Mouse (Mus musculus) E14TG2a.4 (cell line): ENCODE measurements at regions not wholly inside any gene's neighbourhood (a gene's known extent, or its start where the extent isn't known, plus 50 kb on each side); places are given as distances from the start of the nearest gene placed in this dataset.

Experiments
- H3K27me3 ChIP-seq: 2 replicates; pipeline ENCODE4 v1.6.1; 2014; ENCODE audit warnings: low read length, control low read depth; ENCODE audit not compliant: insufficient read depth
- H3K36me3 ChIP-seq: 2 replicates; pipeline ENCODE4 v1.6.1; 2014; ENCODE audit warnings: low read length, control low read depth; ENCODE audit not compliant: insufficient read depth
- H3K4me1 ChIP-seq: replicated peaks from 2 replicates; pipeline ENCODE4 v1.6.1; 2014; ENCODE audit warnings: low read depth, low read length, control low read depth
- H3K4me3 ChIP-seq: replicated peaks from 2 replicates; pipeline ENCODE4 v1.5.1; 2014; ENCODE audit warnings: mild to moderate bottlenecking, low read length
- H3K9me3 ChIP-seq: 2 replicates; pipeline ENCODE4 v1.6.1; 2014; ENCODE audit warnings: low read length, control low read depth
- CTCF ChIP-seq: conservative IDR thresholded peaks from 2 replicates; pipeline ENCODE4 v1.5.1; 2014; ENCODE audit warnings: low read length
- NANOG ChIP-seq: IDR thresholded peaks from 2 replicates; pipeline ENCODE4 v1.6.1; 2014; ENCODE audit warnings: borderline replicate concordance, low read length, mixed read lengths
- POU5F1 ChIP-seq: IDR thresholded peaks from 2 replicates; pipeline ENCODE4 v1.6.1; 2014; ENCODE audit warnings: low read length, borderline replicate concordance

- Histone ChIP-seq H3K27me3 (peaks cover 50% of the 10 kb centered on the region), H3K9me3 (peaks cover 11% of the 10 kb centered on the region; the same call in 1 of the 2 replicates), H3K36me3 (no peaks in the 10 kb centered on the region), H3K4me1 (peaks cover 25% of the 10 kb centered on the region), H3K4me3 (no peak overlapping the region)
- TF ChIP-seq CTCF (peak; percentile 97), NANOG (no peak)
Observed at GRCm38 (mm10) chr2:161185122-161185521, 76.2 kb upstream of the Chd6 start.

GRCm38 (mm10) chr2:161177355-161178021, 68.6 kb upstream of the Chd6 start:
- Histone ChIP-seq H3K4me3 (peak overlapping the region; percentile 71), H3K27me3 (0 out of 2 replicates have a peak, but pooled peaks cover 6% of the 10 kb centered on the region), H3K36me3 (no peaks in the 10 kb centered on the region), H3K9me3 (no peaks in the 10 kb centered on the region), H3K4me1 (peaks cover 27% of the 10 kb centered on the region)
- TF ChIP-seq NANOG (no peak), CTCF (peak; percentile 51)

GRCm38 (mm10) chr2:161166681-161167080, 57.8 kb upstream of the Chd6 start:
- H3K4me1 ChIP-seq, result peaks cover 21% of the 10 kb centered on the region
- no peak overlapping the region for H3K4me3 ChIP-seq
- no peaks in the 10 kb centered on the region for H3K27me3 ChIP-seq
- peaks cover 28% of the 10 kb centered on the region for H3K9me3 ChIP-seq
- no peak for TF ChIP-seq CTCF
- TF ChIP-seq POU5F1, result no peak
- no peak for TF ChIP-seq NANOG
- H3K36me3 ChIP-seq, result no peaks in the 10 kb centered on the region

- TF ChIP-seq NANOG (no peak), CTCF (no peak), POU5F1 (no peak)
- Histone ChIP-seq H3K4me1 (peaks cover 21% of the 10 kb centered on the region), H3K27me3 (no peaks in the 10 kb centered on the region), H3K9me3 (peaks cover 24% of the 10 kb centered on the region), H3K4me3 (no peak overlapping the region), H3K36me3 (no peaks in the 10 kb centered on the region)
Observed at GRCm38 (mm10) chr2:161165495-161165894, 56.6 kb upstream of the Chd6 start.

- H3K36me3 ChIP-seq, result no peaks in the 10 kb centered on the region
- H3K9me3 ChIP-seq, result peaks cover 24% of the 10 kb centered on the region
- peaks cover 21% of the 10 kb centered on the region for H3K4me1 ChIP-seq
- H3K27me3 ChIP-seq, result no peaks in the 10 kb centered on the region
- no peak overlapping the region for H3K4me3 ChIP-seq
- no peak for TF ChIP-seq POU5F1
- TF ChIP-seq CTCF, result no peak
- no peak for TF ChIP-seq NANOG
Observed at GRCm38 (mm10) chr2:161164320-161164719, 55.4 kb upstream of the Chd6 start.
